Mouse (Mus musculus) megakaryocyte-erythroid progenitor cell, adult 5-6 weeks (primary cell): ENCODE results near the gene Tbx2. TPM values are rescaled to one million over a fixed set of nuclear protein-coding genes. Genes with fewer than 3 reads are reported as not detected.
A peak's percentile ranks its signal among the peaks of the same experiment; 100 is the strongest.

Experiments used
- ATAC-seq: replicated peaks from 2 replicates; pipeline ENCODE4 v1.8.0; 2016; ENCODE audit warnings: mild to moderate bottlenecking, inconsistent platforms; ENCODE audit not compliant: severe bottlenecking, poor library complexity, low FRiP score, low TSS enrichment
- total RNA-seq, 2 experiments: library from RNA; stranded (forward) in 1 of 2; stranded (reverse) in 1 of 2; fragments of 200-1000, 215-1000 nt in 1 of 2; fragments of >200 nt in 1 of 2; fragmentation: Nextera tagmentation in 1 of 2; gene quantifications; 2 replicates each; pipeline ENCODE4 v1.2.3; 2014 to 2017

The Tbx2 gene
- total RNA-seq, 2 experiments from 2014 or later, result 0.19 TPM; not detected in 1

- ATAC-seq, result no peak
Observed at GRCm38 (mm10) chr11:85838424-85839257, 6.3 kb downstream of the Tbx2 start.

GRCm38 (mm10) chr11:85839258-85840030 is 7.1 kb downstream of the Tbx2 start:
- ATAC-seq, result no peak

- no peak for ATAC-seq
Observed at GRCm38 (mm10) chr11:85840031-85840802, 7.9 kb downstream of the Tbx2 start.

- ATAC-seq, result no peak
Observed at GRCm38 (mm10) chr11:85840803-85841145, 8.4 kb downstream of the Tbx2 start.

- ATAC-seq, result no peak
Observed at GRCm38 (mm10) chr11:85841211-85841681, 8.9 kb downstream of the Tbx2 start.

- no peak for ATAC-seq
Observed at GRCm38 (mm10) chr11:85841980-85842379, 9.6 kb downstream of the Tbx2 start.

GRCm38 (mm10) chr11:85842596-85843346 is 10.4 kb downstream of the Tbx2 start:
- no peak for ATAC-seq

- ATAC-seq, result peak; percentile 68
Observed at GRCm38 (mm10) chr11:85843347-85843692, 11.0 kb downstream of the Tbx2 start.

GRCm38 (mm10) chr11:85844144-85844965 is 12.0 kb downstream of the Tbx2 start:
- ATAC-seq, result peak; percentile 45; the same call in 1 of the 2 replicates

- ATAC-seq, result no peak
Observed at GRCm38 (mm10) chr11:85844971-85845370, 12.6 kb downstream of the Tbx2 start.

- ATAC-seq, result no peak
Observed at GRCm38 (mm10) chr11:85845921-85846320, 13.6 kb downstream of the Tbx2 start.

- no peak for ATAC-seq
Observed at GRCm38 (mm10) chr11:85846509-85846908, 14.2 kb downstream of the Tbx2 start.

GRCm38 (mm10) chr11:85849037-85849436 is 16.7 kb downstream of the Tbx2 start:
- peak; percentile 76 for ATAC-seq

- no peak for ATAC-seq
Observed at GRCm38 (mm10) chr11:85850233-85850632, 17.9 kb downstream of the Tbx2 start, which contains the start of gene Gm11444. Gene Gm11444, minus strand, starts transcription at chr11:85850333.

- no peak for ATAC-seq
Observed at GRCm38 (mm10) chr11:85850758-85851157, 18.4 kb downstream of the Tbx2 start.

GRCm38 (mm10) chr11:85857997-85858698 is 25.8 kb downstream of the Tbx2 start:
- no peak for ATAC-seq

- no peak for ATAC-seq
Observed at GRCm38 (mm10) chr11:85864363-85864762, 32.0 kb downstream of the Tbx2 start.
